Mouse (Mus musculus): ENCODE measurements around the gene Tcf25. TPM values are rescaled to one million over a fixed set of nuclear protein-coding genes. Genes with fewer than 3 reads are reported as not detected.
"Not testable (repeated sequence)": the region's sequence is repeated elsewhere in the genome, so short reads cannot be mapped to it uniquely, and the experiment has no call there.

The Tcf25 gene
- polyA plus RNA-seq, 1 experiment from 2014 or later = 135 TPM

DNA sequence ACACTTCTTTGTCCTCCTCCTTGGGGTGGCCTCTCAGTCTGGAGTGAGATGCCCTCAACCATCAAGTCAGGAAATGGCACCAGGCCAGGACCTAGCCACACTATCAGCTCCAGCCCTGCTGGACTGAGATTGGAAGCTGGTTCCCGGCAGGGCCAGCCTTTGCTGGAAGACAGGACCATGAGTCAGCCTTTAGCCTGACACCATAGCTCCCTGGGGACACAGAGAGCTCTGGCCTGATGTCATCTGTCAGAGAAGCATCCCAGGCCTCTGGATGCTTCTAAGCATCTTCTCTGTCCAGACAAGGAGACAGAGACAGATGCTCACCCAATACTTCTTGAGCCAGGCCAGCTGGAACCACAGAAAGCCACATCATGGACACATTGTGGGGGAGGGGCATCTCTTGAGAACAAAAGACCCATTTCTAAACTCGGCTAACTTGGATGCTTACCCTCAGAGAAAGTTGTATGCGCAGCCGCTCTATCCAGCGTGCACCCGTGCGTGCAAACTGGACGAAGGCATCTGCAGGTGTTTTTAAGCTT lies 36.6 kb downstream of the Tcf25 start:
- H3K36me3 ChIP-seq (ENCODE audit: inconsistent target) = no peaks in the 10 kb centered on the region
- H3K79me2 ChIP-seq (ENCODE audit: inconsistent target) = no peaks in the 10 kb centered on the region
- H3K27ac ChIP-seq = no peak overlapping the region
- H3K4me3 ChIP-seq (ENCODE audit: inconsistent target) = no peak overlapping the region
- 72% methylated on average over 8 of the region's 8 CpGs for WGBS (ENCODE audit: missing documents)

DNA sequence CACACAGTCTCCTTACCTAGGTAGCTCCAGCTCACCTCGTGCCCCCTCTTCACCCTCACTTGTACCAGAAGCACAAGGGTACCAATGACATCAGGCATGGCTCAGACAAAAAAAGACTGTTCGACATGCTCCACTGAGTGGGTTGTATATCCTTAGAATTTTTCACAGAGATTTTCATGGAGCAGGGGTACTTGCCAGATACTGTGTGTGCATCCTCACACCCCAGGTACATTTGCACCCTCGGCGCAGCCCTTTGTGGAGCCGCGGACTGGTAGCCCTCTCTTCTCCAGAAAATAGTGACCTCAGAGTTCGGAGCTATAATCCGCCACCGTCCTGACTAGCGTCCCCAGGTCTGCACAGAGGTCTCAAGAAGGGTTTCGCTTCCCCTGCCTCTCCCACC lies 37.2 kb downstream of the Tcf25 start:
- WGBS (ENCODE audit: missing documents) = 19% methylated on average over 11 of the region's 11 CpGs
- Histone ChIP-seq H3K79me2 (ENCODE audit: inconsistent target) (no peaks in the 10 kb centered on the region), H3K27ac (no peak overlapping the region), H3K36me3 (ENCODE audit: inconsistent target) (no peaks in the 10 kb centered on the region), H3K4me3 (ENCODE audit: inconsistent target) (no peak overlapping the region)

DNA sequence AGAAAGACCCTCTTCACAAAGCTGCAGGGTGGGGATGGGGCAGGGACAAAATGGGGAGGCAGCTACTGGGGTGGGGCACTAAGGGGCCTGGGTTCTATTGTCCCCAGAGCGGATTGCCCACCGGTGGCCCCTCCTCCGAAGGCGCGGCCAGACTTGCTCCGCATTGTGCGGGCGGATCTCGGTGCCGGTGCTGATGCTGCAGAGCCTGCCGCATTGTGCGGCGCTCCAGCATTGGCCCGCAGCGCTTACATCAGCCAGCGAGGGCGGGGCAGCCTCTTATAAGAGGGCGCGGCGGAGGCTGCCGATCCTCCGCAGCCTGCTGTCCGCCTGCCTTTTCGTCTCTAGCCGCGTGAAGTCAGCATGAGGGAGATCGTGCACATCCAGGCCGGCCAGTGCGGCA lies 37.7 kb downstream of the Tcf25 start, which contains the start of gene Tubb3:
Gene Tubb3, plus strand, starts transcription at position 179 of the 400 bp plus-strand sequence.
- under 1% methylated on average over 29 of the region's 29 CpGs for WGBS (ENCODE audit: missing documents)
- no peak within 1 kb of the TSS for H3K27ac ChIP-seq
- no peaks in the 10 kb centered on the region for H3K79me2 ChIP-seq (ENCODE audit: inconsistent target)
- H3K4me3 ChIP-seq (ENCODE audit: inconsistent target) = no peak within 1 kb of the TSS
- H3K36me3 ChIP-seq (ENCODE audit: inconsistent target) = no peaks in the 10 kb centered on the region

DNA sequence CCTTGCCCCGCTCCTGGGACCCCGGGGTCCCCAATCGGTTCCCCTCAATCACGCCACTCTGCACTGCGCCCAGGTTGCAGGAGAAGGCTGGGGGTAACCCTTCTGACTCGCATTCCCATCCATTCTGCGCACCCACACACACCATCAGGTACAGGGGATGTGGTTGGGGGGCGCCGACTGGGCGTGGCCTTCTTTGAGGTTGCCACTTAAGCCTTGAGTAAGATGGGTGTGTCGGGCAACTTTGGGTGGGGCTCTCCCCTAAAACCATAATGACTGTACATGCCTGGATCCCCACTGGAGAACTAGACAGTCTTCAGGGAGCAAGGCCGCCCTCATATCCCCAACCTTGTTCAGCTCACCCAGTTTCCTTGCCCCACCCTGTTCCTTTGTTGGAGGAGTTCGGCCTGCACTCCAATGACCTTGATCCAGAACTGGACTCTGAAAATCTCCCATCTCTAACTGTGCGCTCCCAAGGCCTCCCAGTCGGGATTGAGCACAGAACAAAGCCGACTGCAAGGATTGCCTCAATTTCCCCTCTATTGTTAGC lies 38.3 kb downstream of the Tcf25 start:
- no peak overlapping the region for H3K4me3 ChIP-seq (ENCODE audit: inconsistent target)
- H3K36me3 ChIP-seq (ENCODE audit: inconsistent target) = no peaks in the 10 kb centered on the region
- no peaks in the 10 kb centered on the region for H3K79me2 ChIP-seq (ENCODE audit: inconsistent target)
- H3K27ac ChIP-seq = no peak overlapping the region
- 23% methylated on average over 16 of the region's 16 CpGs for WGBS (ENCODE audit: missing documents)

DNA sequence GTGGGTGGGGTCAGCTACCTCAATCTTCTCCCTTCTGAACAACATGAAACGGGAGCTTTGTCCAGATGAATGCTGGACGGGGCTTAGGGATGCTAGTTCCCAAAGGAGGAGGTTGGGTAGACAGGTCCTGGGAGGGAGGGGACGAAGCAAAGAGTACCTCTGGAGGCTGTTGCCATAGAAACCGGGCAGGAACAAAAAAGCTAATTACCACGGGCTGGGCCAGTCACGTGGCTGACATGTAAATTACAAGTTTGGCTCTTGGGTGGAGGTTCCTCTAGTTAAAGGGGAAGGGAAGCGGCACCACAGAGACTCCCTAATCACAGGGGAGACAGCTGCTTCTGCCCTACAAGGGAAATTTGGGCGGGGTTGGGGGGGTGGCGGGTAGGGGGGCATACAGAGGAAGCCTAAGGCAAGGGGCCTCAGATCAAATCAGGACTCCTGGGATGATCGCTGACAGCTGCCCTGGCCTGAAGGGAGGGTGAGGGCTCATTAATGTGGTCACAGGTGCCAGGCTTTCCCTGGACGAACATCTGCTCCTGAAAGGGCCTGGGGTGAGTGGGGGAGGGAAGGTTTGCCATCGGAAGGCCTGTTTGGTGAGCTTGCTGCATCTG lies 39.1 kb downstream of the Tcf25 start:
- no peaks in the 10 kb centered on the region for H3K79me2 ChIP-seq (ENCODE audit: inconsistent target)
- no peak overlapping the region for H3K4me3 ChIP-seq (ENCODE audit: inconsistent target)
- H3K27ac ChIP-seq = no peak overlapping the region
- H3K36me3 ChIP-seq (ENCODE audit: inconsistent target) = no peaks in the 10 kb centered on the region
- 12% methylated on average over 11 of the region's 12 CpGs for WGBS (ENCODE audit: missing documents)

DNA sequence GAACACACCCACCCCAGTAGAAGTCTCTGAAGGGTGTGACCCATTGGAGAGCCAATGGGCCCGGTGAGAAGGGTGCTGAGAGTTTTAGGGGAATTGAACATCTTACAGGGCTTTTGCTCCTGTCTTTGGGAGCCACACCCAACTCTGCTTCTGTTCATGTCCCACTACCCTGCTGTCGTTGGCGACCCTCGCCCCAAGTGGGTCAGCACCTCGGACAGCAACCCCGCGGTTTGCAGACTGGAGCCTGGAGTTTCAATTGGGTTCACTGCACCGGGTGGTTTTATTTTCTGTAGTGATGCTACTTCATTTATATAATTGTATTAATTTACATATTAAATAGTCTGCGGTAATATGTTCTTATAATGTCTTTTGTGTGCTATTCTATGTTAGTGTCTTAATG lies 40.7 kb downstream of the Tcf25 start:
- H3K4me3 ChIP-seq (ENCODE audit: inconsistent target) = no peak overlapping the region
- no peaks in the 10 kb centered on the region for H3K36me3 ChIP-seq (ENCODE audit: inconsistent target)
- WGBS (ENCODE audit: missing documents) = 23% methylated on average over 9 of the region's 9 CpGs
- no peak overlapping the region for H3K27ac ChIP-seq
- H3K79me2 ChIP-seq (ENCODE audit: inconsistent target) = no peaks in the 10 kb centered on the region

DNA sequence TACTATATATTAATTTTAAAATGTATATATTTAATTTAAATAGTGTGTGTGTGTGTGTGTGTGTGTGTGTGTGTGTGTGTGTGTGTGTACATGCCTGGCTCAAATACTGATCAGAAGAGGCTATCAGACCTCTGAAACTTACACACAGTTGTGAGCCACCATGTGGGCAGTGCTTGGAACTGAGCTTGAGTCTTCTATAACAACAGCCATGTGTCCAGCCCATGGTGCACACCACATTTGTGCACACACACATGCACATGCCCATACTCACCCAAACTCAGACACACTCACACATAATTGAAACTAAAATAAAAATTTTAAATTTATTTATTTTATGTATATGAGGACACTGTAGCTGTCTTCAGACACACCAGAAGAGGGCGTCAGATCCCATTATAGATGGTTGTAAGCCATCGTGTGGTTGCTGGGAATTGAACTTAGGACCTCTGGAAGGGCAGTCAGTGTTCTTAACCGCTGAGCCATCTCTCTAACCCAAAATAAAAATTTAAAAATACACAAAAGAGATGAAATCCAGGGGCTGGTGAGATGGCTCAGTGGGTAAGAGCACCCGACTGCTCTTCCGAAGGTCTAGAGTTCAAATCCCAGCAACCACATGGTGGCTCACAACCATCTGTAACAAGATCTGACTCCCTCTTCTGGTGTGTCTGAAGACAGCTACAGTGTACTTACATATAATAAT lies 41.6 kb downstream of the Tcf25 start:
- H3K36me3 ChIP-seq (ENCODE audit: inconsistent target); H3K4me3 ChIP-seq (ENCODE audit: inconsistent target); H3K27ac ChIP-seq; H3K79me2 ChIP-seq (ENCODE audit: inconsistent target): not testable (repeated sequence)
- 67% methylated on average over 3 of the region's 5 CpGs for WGBS (ENCODE audit: missing documents)

DNA sequence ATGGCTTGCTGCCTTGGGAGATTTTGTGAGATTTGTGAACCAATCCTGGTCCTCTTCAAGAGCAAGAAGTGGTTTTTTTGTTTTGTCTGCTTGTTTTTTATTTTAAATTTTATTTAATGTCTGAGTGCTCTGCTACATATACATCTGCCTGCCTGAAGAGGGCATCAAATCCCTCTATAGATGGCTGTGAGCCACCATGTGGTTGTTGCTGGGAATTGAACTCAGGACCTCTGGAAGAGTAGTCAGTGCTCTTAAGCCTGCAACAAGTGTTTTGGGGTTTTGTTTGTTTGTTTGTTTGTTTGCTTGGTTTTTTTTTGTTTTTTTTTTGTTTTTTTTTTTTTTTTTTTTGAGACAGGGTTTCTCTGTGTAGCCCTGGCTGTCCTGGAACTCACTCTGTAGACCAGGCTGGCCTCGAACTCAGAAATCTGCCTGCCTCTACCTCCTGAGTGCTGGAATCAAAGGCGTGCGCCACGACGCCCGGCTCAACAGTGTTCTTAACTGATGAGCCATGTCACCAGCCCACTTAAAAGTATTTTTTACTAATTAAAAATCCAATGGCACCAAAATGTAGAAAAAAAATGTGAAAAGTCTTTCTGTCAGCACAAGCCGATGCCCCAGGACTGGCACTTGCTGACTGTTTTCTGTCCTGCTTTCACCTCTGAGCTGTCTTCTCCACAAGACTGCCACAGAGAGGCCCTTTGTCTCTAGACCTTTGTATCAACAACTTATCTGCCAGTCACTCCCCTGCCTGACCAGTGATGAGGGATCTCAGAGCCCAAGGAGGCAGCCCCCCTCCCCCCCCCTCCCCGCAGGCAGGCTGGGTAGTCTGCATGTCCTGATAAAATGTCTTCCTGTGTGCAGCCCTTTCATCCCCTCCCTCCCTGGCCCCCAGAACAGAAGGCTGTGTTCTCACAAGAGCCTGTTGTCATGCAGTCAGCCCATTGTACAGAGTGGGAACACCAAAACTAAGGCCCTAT lies 42.7 kb downstream of the Tcf25 start:
- H3K4me3 ChIP-seq (ENCODE audit: inconsistent target) = no peak overlapping the region
- WGBS (ENCODE audit: missing documents) = 79% methylated on average over 7 of the region's 8 CpGs
- no peaks in the 10 kb centered on the region for H3K79me2 ChIP-seq (ENCODE audit: inconsistent target)
- H3K27ac ChIP-seq = no peak overlapping the region
- H3K36me3 ChIP-seq (ENCODE audit: inconsistent target) = no peaks in the 10 kb centered on the region

DNA sequence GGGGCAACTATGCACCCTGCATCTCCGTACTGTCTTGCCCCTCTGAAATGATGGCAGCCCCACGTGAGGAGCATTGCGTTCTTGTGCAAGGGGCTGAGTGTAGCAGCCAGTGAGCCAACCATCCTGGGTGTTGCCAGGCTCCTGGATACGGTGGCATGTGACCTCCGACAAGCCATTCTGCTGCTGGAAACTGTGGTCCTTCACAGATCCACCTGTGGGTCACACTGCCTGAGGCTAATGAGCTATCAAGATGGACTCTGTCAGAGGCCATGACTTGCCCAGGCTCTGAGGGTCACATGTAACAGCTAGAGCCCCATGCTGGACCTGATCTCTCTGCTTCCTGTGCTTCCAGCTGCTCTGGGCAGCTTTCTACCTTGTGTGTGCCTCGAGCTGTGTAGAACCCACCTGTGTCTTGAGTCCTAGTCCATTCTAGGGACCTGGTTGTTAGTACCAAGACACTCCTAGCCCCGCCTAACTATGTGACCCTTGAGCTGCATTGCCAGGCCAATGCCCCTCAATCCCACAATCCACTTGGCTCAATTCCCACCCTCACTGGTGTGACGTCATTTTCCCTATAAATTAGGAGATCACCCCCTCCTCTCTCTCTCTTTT lies 43.5 kb downstream of the Tcf25 start:
- 77% methylated on average over 8 of the region's 8 CpGs for WGBS (ENCODE audit: missing documents)

DNA sequence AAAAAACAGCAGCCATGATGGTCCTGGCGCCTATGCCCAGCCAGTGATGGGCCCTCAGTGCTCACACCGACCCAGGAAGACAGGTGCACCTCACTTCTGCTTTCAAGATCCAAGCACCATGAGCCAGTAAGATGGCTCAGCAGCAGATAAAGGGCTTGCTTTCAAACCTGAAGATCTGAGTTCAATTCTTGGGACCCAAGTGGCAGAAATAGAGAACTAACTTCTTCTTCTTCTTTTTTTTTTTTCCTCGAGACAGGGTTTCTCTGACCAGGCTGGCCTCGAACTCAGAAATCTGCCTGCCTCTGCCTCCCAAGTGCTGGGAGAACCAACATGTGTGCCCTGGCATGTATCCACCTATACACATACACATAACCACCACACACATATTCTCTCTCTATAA lies 46.2 kb downstream of the Tcf25 start:
- Histone ChIP-seq H3K36me3 (ENCODE audit: inconsistent target) (no peaks in the 10 kb centered on the region), H3K4me3 (ENCODE audit: inconsistent target) (no peak overlapping the region), H3K27ac (no peak overlapping the region), H3K79me2 (ENCODE audit: inconsistent target) (no peaks in the 10 kb centered on the region)
- 56% methylated on average over 3 of the region's 4 CpGs for WGBS (ENCODE audit: missing documents)

More for the DNA sequence above, 43.5 kb downstream of the Tcf25 start:
- no peak overlapping the region for H3K27ac ChIP-seq
- H3K36me3 ChIP-seq (ENCODE audit: inconsistent target) = no peaks in the 10 kb centered on the region
- H3K4me3 ChIP-seq (ENCODE audit: inconsistent target) = no peak overlapping the region
- no peaks in the 10 kb centered on the region for H3K79me2 ChIP-seq (ENCODE audit: inconsistent target)

DNA sequence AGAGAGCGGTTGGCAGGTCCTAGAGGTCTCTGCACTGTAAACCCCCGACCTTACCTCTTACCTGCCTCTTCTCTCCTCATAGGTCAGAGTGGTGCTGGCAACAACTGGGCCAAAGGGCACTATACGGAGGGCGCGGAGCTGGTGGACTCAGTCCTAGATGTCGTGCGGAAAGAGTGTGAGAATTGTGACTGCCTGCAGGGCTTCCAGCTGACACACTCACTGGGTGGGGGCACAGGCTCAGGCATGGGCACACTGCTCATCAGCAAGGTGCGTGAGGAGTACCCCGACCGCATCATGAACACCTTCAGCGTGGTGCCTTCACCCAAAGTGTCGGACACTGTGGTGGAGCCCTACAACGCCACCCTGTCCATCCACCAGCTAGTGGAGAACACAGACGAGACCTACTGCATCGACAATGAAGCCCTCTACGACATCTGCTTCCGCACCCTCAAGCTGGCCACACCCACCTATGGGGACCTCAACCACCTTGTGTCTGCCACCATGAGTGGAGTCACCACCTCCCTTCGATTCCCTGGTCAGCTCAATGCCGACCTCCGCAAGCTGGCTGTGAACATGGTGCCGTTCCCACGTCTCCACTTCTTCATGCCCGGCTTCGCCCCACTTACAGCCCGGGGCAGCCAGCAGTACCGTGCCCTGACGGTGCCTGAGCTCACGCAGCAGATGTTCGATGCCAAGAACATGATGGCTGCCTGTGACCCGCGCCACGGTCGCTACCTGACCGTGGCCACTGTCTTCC lies 47.1 kb downstream of the Tcf25 start:
- no peak overlapping the region for H3K27ac ChIP-seq
- 91% methylated on average over 34 of the region's 34 CpGs for WGBS (ENCODE audit: missing documents)

DNA sequence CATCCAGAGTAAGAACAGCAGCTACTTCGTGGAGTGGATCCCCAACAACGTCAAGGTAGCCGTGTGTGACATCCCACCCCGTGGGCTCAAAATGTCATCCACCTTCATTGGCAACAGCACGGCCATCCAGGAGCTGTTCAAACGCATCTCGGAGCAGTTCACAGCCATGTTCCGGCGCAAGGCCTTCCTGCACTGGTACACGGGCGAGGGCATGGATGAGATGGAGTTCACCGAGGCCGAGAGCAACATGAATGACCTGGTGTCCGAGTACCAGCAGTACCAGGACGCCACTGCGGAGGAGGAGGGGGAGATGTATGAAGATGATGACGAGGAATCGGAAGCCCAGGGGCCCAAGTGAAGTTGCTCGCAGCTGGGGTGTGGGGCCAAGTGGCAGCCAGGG lies 47.8 kb downstream of the Tcf25 start:
- WGBS (ENCODE audit: missing documents) = 98% methylated on average over 18 of the region's 19 CpGs
- H3K27ac ChIP-seq = no peak overlapping the region
- H3K4me3 ChIP-seq (ENCODE audit: inconsistent target) = no peak overlapping the region
- H3K36me3 ChIP-seq (ENCODE audit: inconsistent target) = no peaks in the 10 kb centered on the region
- H3K79me2 ChIP-seq (ENCODE audit: inconsistent target) = no peaks in the 10 kb centered on the region

More for the DNA sequence above, 47.1 kb downstream of the Tcf25 start:
- Histone ChIP-seq H3K4me3 (ENCODE audit: inconsistent target) (no peak overlapping the region), H3K79me2 (ENCODE audit: inconsistent target) (no peaks in the 10 kb centered on the region), H3K36me3 (ENCODE audit: inconsistent target) (no peaks in the 10 kb centered on the region)

DNA sequence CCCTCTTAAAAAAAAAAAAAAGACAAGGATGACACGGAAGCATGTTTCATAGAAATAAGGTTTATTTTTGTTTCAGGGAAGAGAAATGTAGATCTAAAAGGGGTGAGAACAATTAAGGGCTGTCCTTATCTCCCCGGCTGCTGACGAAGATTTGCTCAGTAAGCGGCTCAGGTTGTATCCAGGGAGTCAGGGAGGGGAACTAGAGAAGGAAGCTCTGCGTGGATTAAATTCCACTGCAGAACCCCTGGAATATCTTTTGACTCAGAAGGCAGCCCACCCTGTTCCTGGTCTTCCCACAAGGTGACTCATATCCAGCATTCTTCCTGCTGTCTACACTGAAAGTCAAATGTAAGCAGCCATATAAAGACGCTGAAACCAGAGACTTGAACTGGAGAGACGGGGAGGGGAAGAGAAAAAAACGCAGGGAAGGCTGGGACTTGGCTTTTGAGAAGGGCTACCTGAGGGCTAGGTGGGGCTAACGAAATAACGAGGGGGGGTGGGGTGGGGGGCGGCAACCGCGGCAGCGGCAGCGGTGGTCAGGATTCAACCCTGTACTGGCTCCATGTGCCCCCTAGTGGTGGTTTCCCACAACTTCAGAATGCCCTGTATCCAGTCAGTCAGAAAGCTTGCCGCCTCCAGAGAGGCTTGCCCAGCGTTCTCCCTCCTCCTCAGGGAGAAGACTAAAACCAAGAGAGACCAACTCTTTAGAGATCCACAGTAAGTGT lies 48.7 kb downstream of the Tcf25 start:
- no peak overlapping the region for H3K4me3 ChIP-seq (ENCODE audit: inconsistent target)
- no peak overlapping the region for H3K27ac ChIP-seq
- H3K79me2 ChIP-seq (ENCODE audit: inconsistent target) = no peaks in the 10 kb centered on the region
- WGBS (ENCODE audit: missing documents) = 27% methylated on average over 16 of the region's 17 CpGs
- H3K36me3 ChIP-seq (ENCODE audit: inconsistent target) = no peaks in the 10 kb centered on the region

All from macrophage (primary cell).